8 mouse cellular contexts compared by ENCODE assay signal in genomic region chr4:135873526-135874202, GRCm38 (mm10). TPM values are rescaled to one million over a fixed set of nuclear protein-coding genes. Genes with fewer than 3 reads are reported as not detected.
DNase-seq lines count a peak whose midpoint lies in the region; ATAC-seq lines count a peak whose summit lies in the region.

TSS of gene Pnrc2 (minus strand) at chr4:135873850.

- no peaks in the 10 kb centered on the region for H3K9me3 ChIP-seq in hindbrain, embryonic 11.5 days (ENCODE audit: control insufficient read depth, low read length)

- H3K9ac ChIP-seq in hindbrain, embryonic 11.5 days (ENCODE audit: low read depth, low read length): peak within 1 kb of the TSS; percentile 84

- DNase-seq in Muller cell, postnatal 12 days (ENCODE audit: inconsistent ontology term): peak; percentile 97
- peak; percentile 86 for DNase-seq in cerebellum, adult 9-10 months
- peak; percentile 76 to 91 for DNase-seq in frontal cortex, adult 2 months (ENCODE audit: extremely low spot score in 1 of 2, low spot score in 1 of 2)
- DNase-seq in hindbrain, embryonic 11.5 days (ENCODE audit: low spot score): peak; percentile 89
- peak; percentile 90 to 94 for DNase-seq in layer of hippocampus, postnatal 14 days (ENCODE audit: low spot score in 2 of 2)
- DNase-seq in lung, postnatal 14 days: peak; percentile 87
- DNase-seq in retina, adult 2 months (ENCODE audit: low read depth, low spot score): peak; percentile 80
- peak; percentile 89 to 92 for DNase-seq in thymus, postnatal 36 days

- H3K27me3 ChIP-seq in hindbrain, embryonic 11.5 days (ENCODE audit: control insufficient read depth, insufficient read depth, low read length): no peaks in the 10 kb centered on the region

- H3K36me3 ChIP-seq in hindbrain, embryonic 11.5 days (ENCODE audit: control insufficient read depth, insufficient read depth, low read length): no peaks in the 10 kb centered on the region

- peaks cover 10% of the 10 kb centered on the region for H3K4me1 ChIP-seq in hindbrain, embryonic 11.5 days (replicated peaks; ENCODE audit: control insufficient read depth, insufficient read depth, low read length)

- H3K4me3 ChIP-seq in hindbrain, embryonic 11.5 days (ENCODE audit: low read depth, low read length): peak within 1 kb of the TSS; percentile 76

- ATAC-seq in hindbrain, embryonic 11.5 days (ENCODE audit: low FRiP score): peak; percentile 95

- under 1% methylated on average over 48 of the region's 60 CpGs for WGBS in hindbrain, embryonic 11.5 days

- peak within 1 kb of the TSS; percentile 68 for H3K4me2 ChIP-seq in hindbrain, embryonic 11.5 days (replicated peaks; ENCODE audit: low read depth, low read length)

- H3K27ac ChIP-seq in hindbrain, embryonic 11.5 days (ENCODE audit: low read depth, low read length): peak within 1 kb of the TSS; percentile 99

RNA-seq across cellular contexts. Expression of gene Pnrc2, which starts in this region (rescaled TPM):
- 63.1 and 68.6 TPM in 2 replicates for polyA plus RNA-seq in frontal cortex, adult 2 months (2012; rRNA removed)
- 213 and 226 TPM in 2 replicates for polyA plus RNA-seq in hindbrain, embryonic 11.5 days (2014; fragmentation: Nextera tagmentation; extraction: Ambion mirVana)
- total RNA-seq in layer of hippocampus, postnatal 14 days (2021): 10 to 100 TPM; 59.5 to 67.2 TPM

Comparison
In these comparisons a context has a peak if more than half of its experiments do, and no peak if none do; other contexts are left out.
1. Peak in every context shown above with its lines: DNase-seq, ATAC-seq, H3K4me3 ChIP-seq and H3K27ac ChIP-seq.